Mouse (Mus musculus): Measurements from ENCODE around the gene Mymk.

Gene Mymk

GRCm38 (mm10) chr2:27071978-27072377, at the start of gene Mymk:
Gene Mymk, minus strand, starts transcription at chr2:27072179.
- DNase-seq (ENCODE audit: low read depth, low spot score): no peak

GRCm38 (mm10) chr2:27120241-27120641, 48.3 kb upstream of the Mymk start:
- DNase-seq (ENCODE audit: low read depth, low spot score): no peak

DNA sequence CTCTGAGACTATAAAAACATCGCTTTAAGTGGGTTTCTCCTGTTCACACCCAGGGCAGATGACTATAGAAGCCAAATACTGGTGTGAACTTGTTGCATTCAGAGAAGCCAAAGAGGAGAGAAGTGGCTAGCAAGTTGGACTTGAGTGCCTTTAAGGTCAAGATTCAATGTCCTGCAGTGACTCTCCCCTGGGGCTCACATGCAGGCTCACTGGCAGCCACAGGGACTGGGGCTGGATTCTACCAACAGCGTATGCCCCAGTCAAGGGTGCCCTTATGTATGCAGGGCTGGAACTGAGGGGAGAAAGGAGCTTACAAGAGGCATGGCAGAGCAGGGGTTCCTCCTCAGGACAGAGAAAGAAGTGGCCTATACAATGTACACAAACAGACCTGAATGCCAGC, 47.8 kb upstream of the Mymk start:
- no peak for DNase-seq (ENCODE audit: low read depth, low spot score)

GRCm38 (mm10) chr2:27118452-27118851, 46.5 kb upstream of the Mymk start:
- DNase-seq (ENCODE audit: low read depth, low spot score): no peak

DNA sequence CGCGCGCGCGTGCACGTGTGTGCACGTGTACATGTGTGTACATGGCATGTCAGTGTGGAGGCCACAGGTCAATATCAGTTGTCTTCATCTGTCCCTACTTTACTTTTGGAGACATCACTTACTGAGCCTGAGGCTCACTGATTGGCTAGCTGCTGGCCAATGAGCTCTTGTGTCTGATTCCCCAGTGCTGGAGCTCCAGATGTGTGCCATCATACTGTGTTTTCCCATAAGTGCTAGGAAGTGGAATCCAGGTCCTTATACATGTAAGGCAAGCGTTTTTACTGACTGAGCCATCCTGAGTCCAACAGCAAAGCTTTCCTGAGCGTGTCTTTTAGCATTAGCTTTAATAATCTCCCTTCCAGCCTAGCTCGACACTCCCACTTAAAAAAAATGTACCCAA, 42.2 kb upstream of the Mymk start:
- DNase-seq (ENCODE audit: low read depth, low spot score): no peak

DNA sequence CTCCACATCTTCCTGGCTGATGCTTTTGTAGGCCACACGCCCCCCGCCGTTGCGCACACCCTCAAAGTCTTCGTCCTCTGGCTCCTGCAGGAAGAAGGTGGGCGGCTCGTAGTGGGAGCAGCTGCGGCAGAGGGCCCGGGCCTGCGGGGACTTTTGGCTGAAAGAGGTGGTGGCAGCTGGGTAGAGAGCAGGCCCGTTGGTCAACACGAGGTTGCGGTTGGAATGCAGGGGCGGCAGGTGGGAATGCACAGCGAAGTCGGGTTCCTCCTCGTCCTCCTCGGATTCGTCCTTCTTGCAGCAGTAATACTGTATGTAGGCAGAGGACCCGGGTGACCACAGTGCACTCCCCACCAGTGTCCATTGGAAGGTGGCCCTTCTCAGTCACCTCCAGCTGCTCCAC, 40.6 kb upstream of the Mymk start:
- DNase-seq (ENCODE audit: low read depth, low spot score): no peak

- no peak for DNase-seq (ENCODE audit: low read depth, low spot score)
These were observed 37.1 kb upstream of the Mymk start for GRCm38 (mm10) chr2:27109052-27109451.

DNA sequence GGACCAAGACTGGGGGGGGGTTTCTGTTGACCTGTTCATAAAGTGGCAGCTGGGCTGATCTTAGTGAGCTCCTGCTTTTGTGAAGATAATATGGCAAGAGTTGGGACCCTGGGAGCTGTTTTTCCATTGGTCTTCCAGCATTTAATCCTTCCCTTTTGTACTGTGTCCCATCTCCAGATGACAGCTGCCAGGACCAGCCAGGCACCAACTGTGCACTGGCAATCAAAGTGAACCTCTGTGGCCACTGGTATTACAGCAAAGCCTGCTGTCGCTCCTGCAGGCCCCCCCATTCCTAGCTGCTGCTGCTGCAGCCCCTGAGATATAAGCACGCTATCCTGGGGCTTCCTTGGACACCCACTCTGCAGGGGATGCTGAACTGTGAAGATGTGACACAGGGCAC, 36.2 kb upstream of the Mymk start:
- DNase-seq (ENCODE audit: low read depth, low spot score): no peak

DNA sequence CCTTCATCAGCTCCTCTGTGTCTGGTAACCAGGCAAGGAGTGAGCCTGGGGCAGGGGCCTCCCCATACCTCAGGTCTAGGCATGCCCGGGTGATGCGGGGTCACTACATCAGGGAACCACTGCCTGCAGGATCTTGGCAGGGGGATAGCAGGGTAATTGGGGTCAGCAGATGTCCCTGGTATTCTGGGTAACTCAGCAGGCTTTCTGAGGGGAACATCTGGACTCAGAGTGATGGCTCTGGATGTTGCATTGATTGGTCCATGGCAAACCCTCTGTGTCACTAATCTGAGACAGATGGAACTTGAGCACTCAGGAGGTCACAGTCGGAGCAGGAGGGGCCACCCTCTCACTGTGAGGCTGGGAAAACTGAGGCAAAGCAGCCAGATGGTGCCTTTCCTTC, 34.8 kb upstream of the Mymk start:
- no peak for DNase-seq (ENCODE audit: low read depth, low spot score)

GRCm38 (mm10) chr2:27103554-27103953, 31.6 kb upstream of the Mymk start:
- no peak for DNase-seq (ENCODE audit: low read depth, low spot score)

GRCm38 (mm10) chr2:27097776-27098175, 25.8 kb upstream of the Mymk start:
- DNase-seq (ENCODE audit: low read depth, low spot score): no peak

DNA sequence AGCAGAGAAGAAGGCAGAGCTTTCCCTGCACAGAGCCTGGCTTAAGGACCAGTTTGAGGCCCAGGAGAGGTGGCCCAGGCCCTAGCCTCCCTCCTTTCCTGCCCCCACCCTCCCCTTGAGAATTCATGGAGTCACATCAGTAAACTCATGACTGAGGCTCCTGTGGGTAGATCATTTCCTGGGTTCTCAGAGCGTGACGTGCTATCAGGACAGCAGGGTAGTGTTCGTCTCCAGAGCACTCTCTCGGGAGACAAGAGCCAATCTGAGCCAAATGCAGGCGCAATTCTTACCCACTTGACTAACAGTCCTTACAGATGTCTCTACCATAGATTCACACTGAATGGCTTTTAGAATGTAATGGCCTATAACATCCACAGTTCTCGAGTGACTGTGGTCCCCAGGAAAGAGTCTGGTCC, 25.3 kb upstream of the Mymk start:
- no peak for DNase-seq (ENCODE audit: low read depth, low spot score)

GRCm38 (mm10) chr2:27096341-27096981, 24.5 kb upstream of the Mymk start:
- DNase-seq (ENCODE audit: low read depth, low spot score): no peak

GRCm38 (mm10) chr2:27095178-27095577, 23.2 kb upstream of the Mymk start:
- DNase-seq (ENCODE audit: low read depth, low spot score): no peak

DNA sequence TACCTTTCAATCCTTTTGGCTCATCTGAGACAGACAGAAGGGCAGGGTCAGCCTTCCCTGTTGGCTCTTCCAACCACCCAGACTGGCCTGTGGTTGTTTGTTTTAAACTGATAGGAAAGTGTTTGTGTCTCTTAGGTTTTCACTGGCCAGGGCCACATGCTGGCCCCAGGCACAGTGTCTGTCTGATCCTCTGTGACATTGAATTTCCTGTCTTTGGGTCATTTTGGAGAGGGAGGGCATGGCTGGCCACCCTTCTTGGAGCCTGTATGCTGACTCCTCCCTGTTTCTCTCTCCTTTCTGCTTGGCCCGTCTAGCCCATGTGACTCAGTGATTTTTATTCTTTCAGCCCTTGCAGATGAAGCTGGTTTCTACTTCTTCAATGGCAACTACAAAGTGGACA, 17.3 kb upstream of the Mymk start:
- no peak for DNase-seq (ENCODE audit: low read depth, low spot score)

DNA sequence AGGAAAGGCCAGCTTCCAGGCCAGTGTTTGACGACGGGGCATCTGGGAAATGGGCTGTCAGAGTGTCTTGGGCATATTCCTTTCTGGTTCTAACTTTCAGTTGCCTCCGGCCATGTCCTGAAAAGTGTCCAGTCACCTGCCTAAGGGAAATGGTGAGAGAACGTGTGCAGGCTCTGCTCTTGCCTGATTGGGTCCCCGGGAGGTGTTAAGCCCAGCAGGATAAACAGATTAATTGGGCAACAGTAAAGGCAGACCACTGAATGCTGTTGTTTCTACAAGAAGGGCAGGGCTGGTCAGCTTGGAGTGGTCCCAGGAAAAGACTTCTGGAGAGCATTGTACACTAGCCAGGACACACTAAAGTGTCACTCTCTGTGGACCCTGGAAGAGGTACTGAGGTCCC, 16.7 kb upstream of the Mymk start:
- DNase-seq (ENCODE audit: low read depth, low spot score): no peak

- DNase-seq (ENCODE audit: low read depth, low spot score): no peak
These were observed 16.2 kb upstream of the Mymk start for GRCm38 (mm10) chr2:27088071-27088644.

- no peak for DNase-seq (ENCODE audit: low read depth, low spot score)
These were observed 15.6 kb upstream of the Mymk start for GRCm38 (mm10) chr2:27087581-27087980.

DNA sequence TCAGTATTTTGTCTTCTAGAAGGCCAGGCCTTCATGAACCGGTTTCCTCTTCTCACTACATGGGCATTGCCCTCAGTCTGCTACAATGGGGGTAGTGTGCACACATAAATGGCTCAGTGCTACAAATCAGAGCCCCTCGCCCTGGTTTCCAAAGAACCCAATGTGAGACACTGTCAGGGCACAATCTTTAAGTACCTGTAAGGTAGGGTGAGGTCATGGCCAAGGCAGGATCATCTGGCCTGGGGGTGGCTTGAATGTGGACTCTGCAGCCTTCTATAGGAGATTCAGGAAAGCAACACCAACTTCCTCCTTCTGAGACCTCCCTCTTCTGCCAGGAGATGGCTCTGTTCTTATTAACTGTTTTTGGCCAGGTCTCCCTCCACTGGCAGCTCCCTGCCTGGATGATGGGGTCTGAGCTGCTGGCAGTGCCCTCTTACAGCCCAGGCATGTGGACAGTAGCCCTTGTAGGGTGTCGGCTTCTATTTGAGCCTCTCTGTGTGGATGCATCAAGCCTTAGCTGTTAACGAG, 14.6 kb upstream of the Mymk start:
- no peak for DNase-seq (ENCODE audit: low read depth, low spot score)

DNA sequence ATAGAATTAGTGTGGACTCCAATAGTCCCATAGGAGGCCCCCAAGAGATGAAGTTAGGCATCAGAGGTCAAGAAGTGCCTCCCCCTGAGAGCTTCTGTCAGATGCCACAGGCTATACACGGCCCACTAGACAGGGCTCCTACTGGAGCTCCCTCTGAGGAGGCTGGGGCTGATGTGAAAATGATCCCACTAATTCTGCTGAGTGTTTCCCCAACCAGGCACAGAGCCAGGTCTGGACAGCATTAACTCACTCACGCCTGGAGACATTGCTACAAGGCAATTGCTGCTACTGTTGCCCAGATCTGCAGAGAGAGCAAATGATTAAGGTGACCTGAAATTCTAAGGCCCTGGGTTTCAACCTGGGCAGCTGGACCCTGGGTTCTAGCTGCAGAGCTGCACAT, 13.8 kb upstream of the Mymk start:
- DNase-seq (ENCODE audit: low read depth, low spot score): no peak

- no peak for DNase-seq (ENCODE audit: low read depth, low spot score)
These were observed 13.0 kb upstream of the Mymk start for GRCm38 (mm10) chr2:27084963-27085362.

DNA sequence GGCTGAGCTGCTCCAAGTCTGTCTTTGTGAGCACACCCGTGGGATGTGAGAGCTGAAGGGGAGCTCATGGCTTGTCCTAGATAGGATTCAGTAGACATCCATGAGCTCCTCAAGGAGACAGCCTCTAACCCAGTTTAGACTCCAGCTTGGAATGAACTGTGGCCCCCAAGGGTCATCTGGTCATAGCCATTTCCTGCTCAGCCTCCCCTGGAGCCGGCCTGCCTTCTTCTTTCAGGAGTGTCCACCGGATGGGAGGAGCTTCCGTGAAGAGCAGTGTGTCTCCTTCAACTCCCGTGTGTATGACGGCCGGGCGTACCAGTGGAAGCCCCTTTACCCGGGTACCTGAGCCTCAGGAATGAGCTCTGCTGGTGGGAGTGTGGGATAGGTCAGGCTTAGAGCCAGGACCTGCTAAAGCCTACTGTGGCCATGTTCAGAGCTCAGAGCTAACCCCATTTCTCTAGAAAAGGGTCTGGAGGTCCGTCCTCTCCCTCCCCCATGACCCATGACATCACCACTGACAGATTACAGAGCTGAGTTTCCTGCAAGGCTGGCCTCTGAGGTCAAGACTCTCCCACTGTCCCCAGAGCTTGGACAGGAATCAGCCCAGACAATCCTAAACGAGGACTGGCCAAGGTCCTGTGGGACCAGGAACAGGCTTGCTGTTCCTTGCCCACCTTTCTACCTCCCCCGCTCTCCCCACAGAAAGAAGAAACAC, 11.9 kb upstream of the Mymk start:
- DNase-seq (ENCODE audit: low read depth, low spot score): no peak

DNA sequence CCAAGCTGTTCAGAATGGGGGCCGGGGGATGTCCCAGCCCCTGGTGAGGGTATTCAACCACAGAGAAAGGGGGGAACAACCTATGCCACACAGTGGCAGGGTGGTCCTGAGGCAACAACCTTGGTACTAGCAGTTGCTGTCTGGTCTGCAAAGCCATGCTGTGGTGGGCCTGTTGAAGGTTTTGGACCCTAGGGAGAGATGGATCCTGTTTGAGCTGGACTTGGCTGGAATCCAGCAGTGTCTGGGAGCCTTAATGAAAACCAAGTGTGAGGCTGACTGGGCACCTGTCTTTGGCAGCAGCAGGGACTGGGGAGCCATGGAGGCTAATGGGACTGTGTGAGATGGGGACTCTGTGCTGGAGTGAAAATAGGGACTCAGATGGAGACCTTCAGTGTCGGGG, 7.7 kb upstream of the Mymk start:
- no peak for DNase-seq (ENCODE audit: low read depth, low spot score)
